Mouse (Mus musculus) bone marrow, adult 2 months (tissue): ENCODE results near the gene Tbc1d30. TPM values are rescaled to one million over a fixed set of nuclear protein-coding genes. Genes with fewer than 3 reads are reported as not detected.

Source experiments
- H3K27ac ChIP-seq: fragments of 200-500 bp; 2 replicates; pipeline ENCODE4 v1.5.1; 2012; ENCODE audit warnings: low read depth, mild to moderate bottlenecking, control low read depth, inconsistent platforms, low read length; ENCODE audit not compliant: control insufficient read depth, poor library complexity, insufficient read depth
- H3K4me1 ChIP-seq: fragments of 200-500 bp; 2 replicates; pipeline ENCODE4 v1.6.1; 2011; ENCODE audit warnings: low read length; ENCODE audit not compliant: control insufficient read depth, insufficient read depth
- H3K4me3 ChIP-seq: fragments of 200-500 bp; replicated peaks from 2 replicates; pipeline ENCODE3; 2011; ENCODE audit warnings: mild to moderate bottlenecking, low read depth, low read length, control low read depth; ENCODE audit not compliant: control insufficient read depth
- CTCF ChIP-seq: fragments of 200-500 bp; IDR thresholded peaks from 2 replicates; pipeline ENCODE4 v1.5.1; 2011; ENCODE audit warnings: low read length, control low read depth; ENCODE audit not compliant: control insufficient read depth, insufficient read depth
- POLR2A ChIP-seq: fragments of 200-500 bp; IDR thresholded peaks from 2 replicates; pipeline ENCODE4 v1.6.1; 2011; ENCODE audit warnings: low read depth, mild to moderate bottlenecking, control low read depth, low read length, borderline replicate concordance; ENCODE audit not compliant: control insufficient read depth
- WGBS: fragments of 180-500 bp; shearing (Covaris S2); methylation state at CpG from one replicate; pipeline ENCODE4 v1.1.7; 2018; 5-methylcytosine and 5-hydroxymethylcytosine counted together
- polyA plus RNA-seq: library from polyadenylated mRNA; stranded (reverse); fragments of >200 nt; gene quantifications from 2 replicates; pipeline ENCODE4 v1.2.4, GENCODE M21; 2011; ENCODE audit warnings: low replicate concordance; ENCODE audit not compliant: missing spikeins, insufficient read depth, insufficient read length

Tbc1d30 gene
- polyA plus RNA-seq, 1 experiment: 0.52 TPM

GRCm38 (mm10) chr10:121297054-121297701 is 53.9 kb downstream of the Tbc1d30 start:
- 17% methylated on average over 25 of the region's 25 CpGs for WGBS
- Histone ChIP-seq H3K4me1 (no peaks in the 10 kb centered on the region), H3K27ac (no peak overlapping the region), H3K4me3 (no peak overlapping the region)
- TF ChIP-seq CTCF (no peak), POLR2A (no peak)

GRCm38 (mm10) chr10:121294471-121294870 is 56.6 kb downstream of the Tbc1d30 start:
- no peak for TF ChIP-seq CTCF
- no peak for TF ChIP-seq POLR2A
- no peak overlapping the region for H3K4me3 ChIP-seq
- 80% methylated on average over 16 of the region's 16 CpGs for WGBS

GRCm38 (mm10) chr10:121293829-121294228 is 57.2 kb downstream of the Tbc1d30 start:
- no peak for TF ChIP-seq POLR2A
- no peak for TF ChIP-seq CTCF
- Histone ChIP-seq H3K4me3 (no peak overlapping the region), H3K27ac (no peak overlapping the region), H3K4me1 (peaks cover 2% of the 10 kb centered on the region)
- 23% methylated on average over 8 of the region's 8 CpGs for WGBS

More at GRCm38 (mm10) chr10:121294471-121294870, 56.6 kb downstream of the Tbc1d30 start:
- Histone ChIP-seq H3K27ac (no peak overlapping the region), H3K4me1 (peaks cover 2% of the 10 kb centered on the region)

GRCm38 (mm10) chr10:121291272-121291917 is 59.7 kb downstream of the Tbc1d30 start:
- WGBS: 77% methylated on average over 10 of the region's 10 CpGs
- Histone ChIP-seq H3K27ac (no peak overlapping the region), H3K4me3 (no peak overlapping the region), H3K4me1 (peaks cover 2% of the 10 kb centered on the region)
- TF ChIP-seq POLR2A: no peak
- no peak for TF ChIP-seq CTCF

- H3K27ac ChIP-seq: no peak overlapping the region
- H3K4me3 ChIP-seq: no peak overlapping the region
- peaks cover 2% of the 10 kb centered on the region for H3K4me1 ChIP-seq
- WGBS: 84% methylated on average over 20 of the region's 20 CpGs
- no peak for TF ChIP-seq POLR2A
- no peak for TF ChIP-seq CTCF
Observed at GRCm38 (mm10) chr10:121290682-121291078, 60.4 kb downstream of the Tbc1d30 start.

- no peak overlapping the region for H3K27ac ChIP-seq
- no peak overlapping the region for H3K4me3 ChIP-seq
- TF ChIP-seq CTCF (0 out of 2 replicates have a peak, but pooled peaks have one; percentile 36), POLR2A (no peak)
- peaks cover 2% of the 10 kb centered on the region for H3K4me1 ChIP-seq
- WGBS: 53% methylated on average over 4 of the region's 4 CpGs
Observed at GRCm38 (mm10) chr10:121289970-121290681, 61.0 kb downstream of the Tbc1d30 start.

GRCm38 (mm10) chr10:121282926-121283325 is 68.2 kb downstream of the Tbc1d30 start:
- Histone ChIP-seq H3K4me1 (no peaks in the 10 kb centered on the region), H3K4me3 (no peak overlapping the region), H3K27ac (no peak overlapping the region)
- TF ChIP-seq CTCF: no peak
- TF ChIP-seq POLR2A: no peak
- WGBS: 83% methylated on average over 6 of the region's 6 CpGs

- Histone ChIP-seq H3K27ac (no peak overlapping the region), H3K4me3 (no peak overlapping the region), H3K4me1 (no peaks in the 10 kb centered on the region)
- TF ChIP-seq CTCF (no peak), POLR2A (no peak)
- WGBS: 34% methylated on average over 11 of the region's 11 CpGs
Observed at GRCm38 (mm10) chr10:121282436-121282835, 68.6 kb downstream of the Tbc1d30 start.

- TF ChIP-seq CTCF (no peak), POLR2A (no peak)
- Histone ChIP-seq H3K27ac (no peak overlapping the region), H3K4me1 (no peaks in the 10 kb centered on the region), H3K4me3 (no peak overlapping the region)
- WGBS: 88% methylated on average over 11 of the region's 11 CpGs
Observed at GRCm38 (mm10) chr10:121280943-121281342, 70.1 kb downstream of the Tbc1d30 start.
